Mouse (Mus musculus): ENCODE data around the gene Sae1. TPM values are rescaled to one million over a fixed set of nuclear protein-coding genes. Genes with fewer than 3 reads are reported as not detected.

The Sae1 gene
- polyA plus RNA-seq, 1 experiment from 2014 or later = 310 TPM

- peaks cover 28% of the 10 kb centered on the region for H3K4me1 ChIP-seq (replicated peaks; ENCODE audit: control insufficient read depth, insufficient read depth, low read length)
- H3K9me3 ChIP-seq (ENCODE audit: control insufficient read depth, low read length) = no peaks in the 10 kb centered on the region
- no peak for ATAC-seq (ENCODE audit: low read depth)
- H3K36me3 ChIP-seq (ENCODE audit: control insufficient read depth, insufficient read depth, low read length) = no peaks in the 10 kb centered on the region
- H3K4me3 ChIP-seq (ENCODE audit: low read length) = no peak overlapping the region
- no peaks in the 10 kb centered on the region for H3K27me3 ChIP-seq (ENCODE audit: control insufficient read depth, insufficient read depth, low read depth, low read length)
- H3K4me2 ChIP-seq (ENCODE audit: low read depth, low read length) = peak overlapping the region; percentile 87; the same call in 1 of the 2 replicates
- WGBS = 21% methylated on average over 2 of the region's 2 CpGs
- H3K27ac ChIP-seq (ENCODE audit: low read length) = peak overlapping the region; percentile 75
- H3K9ac ChIP-seq (ENCODE audit: low read length) = no peak overlapping the region
These were observed 91.5 kb downstream of the Sae1 start for GRCm38 (mm10) chr7:16296146-16296545.

GRCm38 (mm10) chr7:16295321-16295900, 92.2 kb downstream of the Sae1 start:
- WGBS = under 1% methylated on average over 41 of the region's 41 CpGs
- peak overlapping the region; percentile 58 for H3K4me3 ChIP-seq (ENCODE audit: low read length)
- peaks cover 28% of the 10 kb centered on the region for H3K4me1 ChIP-seq (replicated peaks; ENCODE audit: control insufficient read depth, insufficient read depth, low read length)
- peak overlapping the region; percentile 88 for H3K27ac ChIP-seq (ENCODE audit: low read length)
- peak overlapping the region; percentile 60 for H3K9ac ChIP-seq (ENCODE audit: low read length)
- H3K9me3 ChIP-seq (ENCODE audit: control insufficient read depth, low read length) = no peaks in the 10 kb centered on the region
- ATAC-seq (ENCODE audit: low read depth) = peak; percentile 73
- H3K27me3 ChIP-seq (ENCODE audit: control insufficient read depth, insufficient read depth, low read depth, low read length) = no peaks in the 10 kb centered on the region
- H3K36me3 ChIP-seq (ENCODE audit: control insufficient read depth, insufficient read depth, low read length) = no peaks in the 10 kb centered on the region
- peak overlapping the region; percentile 87 for H3K4me2 ChIP-seq (ENCODE audit: low read depth, low read length)

- Histone ChIP-seq H3K9me3 (ENCODE audit: control insufficient read depth, low read length) (no peaks in the 10 kb centered on the region), H3K27ac (ENCODE audit: low read length) (peak overlapping the region; percentile 88), H3K9ac (ENCODE audit: low read length) (peak overlapping the region; percentile 60), H3K4me3 (ENCODE audit: low read length) (peak overlapping the region; percentile 58), H3K4me2 (ENCODE audit: low read depth, low read length) (peak overlapping the region; percentile 87), H3K27me3 (ENCODE audit: control insufficient read depth, insufficient read depth, low read depth, low read length) (no peaks in the 10 kb centered on the region), H3K36me3 (ENCODE audit: control insufficient read depth, insufficient read depth, low read length) (no peaks in the 10 kb centered on the region), H3K4me1 (replicated peaks; ENCODE audit: control insufficient read depth, insufficient read depth, low read length) (peaks cover 25% of the 10 kb centered on the region)
- ATAC-seq (ENCODE audit: low read depth) = peak; percentile 91
- WGBS = under 1% methylated on average over 23 of the region's 23 CpGs
These were observed 92.8 kb downstream of the Sae1 start for GRCm38 (mm10) chr7:16294837-16295236.

GRCm38 (mm10) chr7:16294346-16294745, 93.3 kb downstream of the Sae1 start:
- peak overlapping the region; percentile 87 for H3K4me2 ChIP-seq (ENCODE audit: low read depth, low read length)
- peak; percentile 41; the same call in 1 of the 2 replicates for ATAC-seq (ENCODE audit: low read depth)
- no peaks in the 10 kb centered on the region for H3K9me3 ChIP-seq (ENCODE audit: control insufficient read depth, low read length)
- H3K4me1 ChIP-seq (replicated peaks; ENCODE audit: control insufficient read depth, insufficient read depth, low read length) = peaks cover 21% of the 10 kb centered on the region
- no peaks in the 10 kb centered on the region for H3K36me3 ChIP-seq (ENCODE audit: control insufficient read depth, insufficient read depth, low read length)
- H3K4me3 ChIP-seq (ENCODE audit: low read length) = peak overlapping the region; percentile 58
- 23% methylated on average over 4 of the region's 4 CpGs for WGBS
- H3K27ac ChIP-seq (ENCODE audit: low read length) = peak overlapping the region; percentile 43
- H3K27me3 ChIP-seq (ENCODE audit: control insufficient read depth, insufficient read depth, low read depth, low read length) = no peaks in the 10 kb centered on the region
- H3K9ac ChIP-seq (ENCODE audit: low read length) = peak overlapping the region; percentile 5; the same call in 1 of the 2 replicates

GRCm38 (mm10) chr7:16287791-16288190, 99.8 kb downstream of the Sae1 start:
- ATAC-seq (ENCODE audit: low read depth) = no peak
- WGBS = 72% methylated on average over 1 of the region's 1 CpGs
- H3K27ac ChIP-seq (ENCODE audit: low read length) = no peak overlapping the region
- peaks cover 12% of the 10 kb centered on the region for H3K36me3 ChIP-seq (ENCODE audit: control insufficient read depth, insufficient read depth, low read length)
- peaks cover 8% of the 10 kb centered on the region for H3K4me1 ChIP-seq (replicated peaks; ENCODE audit: control insufficient read depth, insufficient read depth, low read length)
- H3K9ac ChIP-seq (ENCODE audit: low read length) = no peak overlapping the region
- H3K27me3 ChIP-seq (ENCODE audit: control insufficient read depth, insufficient read depth, low read depth, low read length) = no peaks in the 10 kb centered on the region
- H3K4me2 ChIP-seq (ENCODE audit: low read depth, low read length) = no peak overlapping the region
- H3K4me3 ChIP-seq (ENCODE audit: low read length) = no peak overlapping the region
- H3K9me3 ChIP-seq (ENCODE audit: control insufficient read depth, low read length) = no peaks in the 10 kb centered on the region

- Histone ChIP-seq H3K9ac (ENCODE audit: low read length) (peak overlapping the region; percentile 74), H3K4me1 (replicated peaks; ENCODE audit: control insufficient read depth, insufficient read depth, low read length) (peaks cover 8% of the 10 kb centered on the region), H3K27me3 (ENCODE audit: control insufficient read depth, insufficient read depth, low read depth, low read length) (no peaks in the 10 kb centered on the region), H3K4me2 (ENCODE audit: low read depth, low read length) (peak overlapping the region; percentile 81), H3K36me3 (ENCODE audit: control insufficient read depth, insufficient read depth, low read length) (peaks cover 12% of the 10 kb centered on the region), H3K27ac (ENCODE audit: low read length) (peak overlapping the region; percentile 96), H3K9me3 (ENCODE audit: control insufficient read depth, low read length) (no peaks in the 10 kb centered on the region), H3K4me3 (ENCODE audit: low read length) (peak overlapping the region; percentile 68)
- 67% methylated on average over 2 of the region's 2 CpGs for WGBS
- ATAC-seq (ENCODE audit: low read depth) = no peak
These were observed 100.6 kb downstream of the Sae1 start for GRCm38 (mm10) chr7:16287016-16287415.

GRCm38 (mm10) chr7:16286026-16286961, 101.3 kb downstream of the Sae1 start, which contains the start of gene Ccdc9:
Gene Ccdc9, minus strand, starts transcription at chr7:16286795.
- 1% methylated on average over 68 of the region's 70 CpGs for WGBS
- Histone ChIP-seq H3K9me3 (ENCODE audit: control insufficient read depth, low read length) (no peaks in the 10 kb centered on the region), H3K4me2 (ENCODE audit: low read depth, low read length) (peak within 1 kb of the TSS; percentile 81), H3K27me3 (ENCODE audit: control insufficient read depth, insufficient read depth, low read depth, low read length) (no peaks in the 10 kb centered on the region), H3K9ac (ENCODE audit: low read length) (peak within 1 kb of the TSS; percentile 74), H3K27ac (ENCODE audit: low read length) (peak within 1 kb of the TSS; percentile 96), H3K4me3 (ENCODE audit: low read length) (peak within 1 kb of the TSS; percentile 68), H3K36me3 (ENCODE audit: control insufficient read depth, insufficient read depth, low read length) (peaks cover 16% of the 10 kb centered on the region), H3K4me1 (replicated peaks; ENCODE audit: control insufficient read depth, insufficient read depth, low read length) (peaks cover 8% of the 10 kb centered on the region)
- peak; percentile 91 for ATAC-seq (ENCODE audit: low read depth)

- peak overlapping the region; percentile 55 for H3K9ac ChIP-seq (ENCODE audit: low read length)
- H3K4me2 ChIP-seq (ENCODE audit: low read depth, low read length) = peak overlapping the region; percentile 81
- H3K4me1 ChIP-seq (replicated peaks; ENCODE audit: control insufficient read depth, insufficient read depth, low read length) = peaks cover 8% of the 10 kb centered on the region
- no peaks in the 10 kb centered on the region for H3K27me3 ChIP-seq (ENCODE audit: control insufficient read depth, insufficient read depth, low read depth, low read length)
- ATAC-seq (ENCODE audit: low read depth) = peak; percentile 71
- H3K27ac ChIP-seq (ENCODE audit: low read length) = peak overlapping the region; percentile 82
- under 1% methylated on average over 14 of the region's 14 CpGs for WGBS
- no peaks in the 10 kb centered on the region for H3K9me3 ChIP-seq (ENCODE audit: control insufficient read depth, low read length)
- H3K36me3 ChIP-seq (ENCODE audit: control insufficient read depth, insufficient read depth, low read length) = peaks cover 24% of the 10 kb centered on the region
- H3K4me3 ChIP-seq (ENCODE audit: low read length) = peak overlapping the region; percentile 68
These were observed 102.1 kb downstream of the Sae1 start for GRCm38 (mm10) chr7:16285450-16286025.

GRCm38 (mm10) chr7:16284904-16285303, 102.7 kb downstream of the Sae1 start:
- Histone ChIP-seq H3K27me3 (ENCODE audit: control insufficient read depth, insufficient read depth, low read depth, low read length) (no peaks in the 10 kb centered on the region), H3K4me2 (ENCODE audit: low read depth, low read length) (peak overlapping the region; percentile 81), H3K4me3 (ENCODE audit: low read length) (peak overlapping the region; percentile 68), H3K4me1 (replicated peaks; ENCODE audit: control insufficient read depth, insufficient read depth, low read length) (peaks cover 8% of the 10 kb centered on the region), H3K9ac (ENCODE audit: low read length) (peak overlapping the region; percentile 55), H3K9me3 (ENCODE audit: control insufficient read depth, low read length) (no peaks in the 10 kb centered on the region), H3K27ac (ENCODE audit: low read length) (peak overlapping the region; percentile 82), H3K36me3 (ENCODE audit: control insufficient read depth, insufficient read depth, low read length) (peaks cover 26% of the 10 kb centered on the region)
- ATAC-seq (ENCODE audit: low read depth) = no peak
- WGBS = 43% methylated on average over 9 of the region's 9 CpGs
